Mouse (Mus musculus): ENCODE measurements around the gene Tas2r126. TPM values are rescaled to one million over a fixed set of nuclear protein-coding genes. Genes with fewer than 3 reads are reported as not detected.
"Not testable (repeated sequence)": the region's sequence is repeated elsewhere in the genome, so short reads cannot be mapped to it uniquely, and the experiment has no call there.

The Tas2r126 gene
- polyA plus RNA-seq, 1 experiment from 2014 or later = not detected

DNA sequence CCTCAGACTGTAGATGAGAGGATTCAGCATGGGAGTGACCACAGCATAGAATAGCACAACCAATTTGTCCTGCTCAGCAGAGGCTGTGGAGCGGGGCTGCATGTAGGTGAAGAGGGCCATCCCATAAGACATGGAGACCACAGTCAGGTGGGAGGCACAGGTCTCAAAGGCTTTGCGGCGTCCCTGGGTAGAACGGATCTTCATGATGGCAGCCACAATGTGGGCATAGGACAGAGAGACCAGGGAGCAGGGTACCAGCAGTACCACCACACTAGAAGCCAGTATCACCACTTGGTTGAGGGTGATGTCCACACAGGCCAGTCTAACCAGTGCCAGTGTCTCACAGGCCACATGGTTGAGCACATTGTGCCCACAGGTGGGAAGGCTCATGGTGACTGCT lies 37.0 kb downstream of the Tas2r126 start:
- not testable (repeated sequence) for H3K9me3 ChIP-seq (ENCODE audit: low read length); H3K9ac ChIP-seq (replicated peaks; ENCODE audit: low read length); ATAC-seq (ENCODE audit: low FRiP score, low TSS enrichment); H3K4me3 ChIP-seq (ENCODE audit: low read length); H3K4me2 ChIP-seq (replicated peaks; ENCODE audit: low read depth, low read length); H3K4me1 ChIP-seq (ENCODE audit: insufficient read depth, low read length); H3K27me3 ChIP-seq (ENCODE audit: insufficient read depth, low read length); H3K27ac ChIP-seq (ENCODE audit: low read length); H3K36me3 ChIP-seq (ENCODE audit: insufficient read depth, low read length)
- 97% methylated on average over 4 of the region's 4 CpGs for WGBS

DNA sequence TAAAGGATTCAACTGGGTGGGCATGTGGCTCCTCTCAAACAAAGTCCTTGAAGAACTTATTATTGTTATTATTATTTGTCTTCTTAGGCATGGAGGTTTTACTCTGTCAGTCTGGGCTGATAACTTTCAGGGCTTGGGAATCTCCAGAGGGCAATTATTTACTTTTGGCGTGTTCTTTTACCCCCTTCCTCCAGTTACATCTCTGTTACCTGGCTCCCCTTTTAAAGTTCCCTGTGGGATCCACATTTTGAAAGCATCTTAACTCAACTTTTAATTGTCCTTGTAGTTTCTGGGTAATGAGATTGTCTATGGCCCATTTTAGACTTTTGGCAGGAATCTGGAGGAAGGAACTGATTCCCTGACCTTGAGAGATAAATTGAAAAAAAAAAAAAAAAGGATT lies 41.9 kb downstream of the Tas2r126 start, which contains the start of gene Olfr457:
Gene Olfr457, minus strand, starts transcription at position 101 of the 400 bp plus-strand sequence.
- Histone ChIP-seq H3K27me3 (ENCODE audit: insufficient read depth, low read length) (no peaks in the 10 kb centered on the region), H3K9me3 (ENCODE audit: low read length) (no peaks in the 10 kb centered on the region), H3K4me3 (ENCODE audit: low read length) (no peak within 1 kb of the TSS), H3K4me2 (replicated peaks; ENCODE audit: low read depth, low read length) (no peak within 1 kb of the TSS), H3K36me3 (ENCODE audit: insufficient read depth, low read length) (no peaks in the 10 kb centered on the region), H3K27ac (ENCODE audit: low read length) (no peak within 1 kb of the TSS), H3K4me1 (ENCODE audit: insufficient read depth, low read length) (no peaks in the 10 kb centered on the region), H3K9ac (replicated peaks; ENCODE audit: low read length) (no peak within 1 kb of the TSS)
- ATAC-seq (ENCODE audit: low FRiP score, low TSS enrichment) = no peak
- 77% methylated on average over 1 of the region's 1 CpGs for WGBS

DNA sequence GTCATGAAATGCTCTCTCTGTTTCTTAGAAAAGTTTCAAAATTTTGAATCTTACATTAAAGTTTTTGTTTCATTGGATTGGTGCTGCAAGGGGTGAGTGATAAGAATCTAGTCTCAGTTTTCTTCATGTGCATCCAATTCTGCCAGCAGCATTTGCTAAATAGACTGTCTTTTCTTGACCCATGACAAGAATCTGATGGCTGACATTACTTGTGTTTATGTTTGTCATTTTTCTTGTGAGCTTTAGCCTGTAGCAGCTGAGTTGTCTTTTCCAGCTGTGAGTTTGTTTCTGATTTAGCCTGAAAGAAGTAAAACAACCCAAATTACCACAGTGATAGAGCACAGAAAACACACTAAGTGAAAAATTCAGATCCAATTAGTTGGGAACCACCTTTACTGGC lies 50.3 kb downstream of the Tas2r126 start:
- no peak for ATAC-seq (ENCODE audit: low FRiP score, low TSS enrichment)
- Histone ChIP-seq H3K27me3 (ENCODE audit: insufficient read depth, low read length) (no peaks in the 10 kb centered on the region), H3K36me3 (ENCODE audit: insufficient read depth, low read length) (no peaks in the 10 kb centered on the region)

More for the DNA sequence above, 50.3 kb downstream of the Tas2r126 start:
- Histone ChIP-seq H3K27ac (ENCODE audit: low read length) (no peak overlapping the region), H3K4me1 (ENCODE audit: insufficient read depth, low read length) (no peaks in the 10 kb centered on the region), H3K4me2 (replicated peaks; ENCODE audit: low read depth, low read length) (no peak overlapping the region), H3K4me3 (ENCODE audit: low read length) (no peak overlapping the region), H3K9me3 (ENCODE audit: low read length) (no peaks in the 10 kb centered on the region), H3K9ac (replicated peaks; ENCODE audit: low read length) (no peak overlapping the region)

Other genes with a start within 250 kb of the Tas2r126 start
- gene Tas2r144, start 219.2 kb upstream of the Tas2r126 start, polyA plus RNA-seq (2015; fragmentation: Nextera tagmentation; extraction: Ambion mirVana) = not detected in 2 replicates
- gene Gstk1, start 188.6 kb upstream of the Tas2r126 start, polyA plus RNA-seq (2015; fragmentation: Nextera tagmentation; extraction: Ambion mirVana) = 36.7 and 37.8 TPM in 2 replicates
- 4.6 and 4.9 TPM in 2 replicates for gene Tmem139, start 172.6 kb upstream of the Tas2r126 start, polyA plus RNA-seq (2015; fragmentation: Nextera tagmentation; extraction: Ambion mirVana)
- gene Casp2, start 169.6 kb upstream of the Tas2r126 start, polyA plus RNA-seq (2015; fragmentation: Nextera tagmentation; extraction: Ambion mirVana) = 70.6 and 71.2 TPM in 2 replicates
- 0.17 and 0.29 TPM in 2 replicates for gene Clcn1, start 147.8 kb upstream of the Tas2r126 start, polyA plus RNA-seq (2015; fragmentation: Nextera tagmentation; extraction: Ambion mirVana)
- 0.11 and 0.13 TPM in 2 replicates for gene Fam131b, start 109.9 kb upstream of the Tas2r126 start, polyA plus RNA-seq (2015; fragmentation: Nextera tagmentation; extraction: Ambion mirVana)
- 115 and 130 TPM in 2 replicates for gene Zyx, start 84.9 kb upstream of the Tas2r126 start, polyA plus RNA-seq (2015; fragmentation: Nextera tagmentation; extraction: Ambion mirVana)
- gene Epha1, start 61.3 kb upstream of the Tas2r126 start, polyA plus RNA-seq (2015; fragmentation: Nextera tagmentation; extraction: Ambion mirVana) = 8.2 and 8.6 TPM in 2 replicates
- gene Tas2r143, start 34.3 kb upstream of the Tas2r126 start, polyA plus RNA-seq (2015; fragmentation: Nextera tagmentation; extraction: Ambion mirVana) = not detected in 2 replicates
- gene Tas2r135, start 29.1 kb upstream of the Tas2r126 start, polyA plus RNA-seq (2015; fragmentation: Nextera tagmentation; extraction: Ambion mirVana) = not detected in 2 replicates
- not detected in 2 replicates for gene Olfr458, start 30.7 kb downstream of the Tas2r126 start, polyA plus RNA-seq (2015; fragmentation: Nextera tagmentation; extraction: Ambion mirVana)
- not detected in 2 replicates for gene Olfr457, start 41.8 kb downstream of the Tas2r126 start, polyA plus RNA-seq (2015; fragmentation: Nextera tagmentation; extraction: Ambion mirVana)
- gene Olfr456, start 52.7 kb downstream of the Tas2r126 start, polyA plus RNA-seq (2015; fragmentation: Nextera tagmentation; extraction: Ambion mirVana) = not detected in 2 replicates
- gene Olfr455, start 113.1 kb downstream of the Tas2r126 start, polyA plus RNA-seq (2015; fragmentation: Nextera tagmentation; extraction: Ambion mirVana) = not detected in 2 replicates
- gene Tcaf3, start 163.2 kb downstream of the Tas2r126 start, polyA plus RNA-seq (2015; fragmentation: Nextera tagmentation; extraction: Ambion mirVana) = not detected in 2 replicates
- gene Tcaf2, start 210.7 kb downstream of the Tas2r126 start, polyA plus RNA-seq (2015; fragmentation: Nextera tagmentation; extraction: Ambion mirVana) = 6.1 and 7.0 TPM in 2 replicates

All from kidney, embryonic 16.5 days (tissue).